Mouse (Mus musculus): ENCODE results near the gene Tbxa2r.

Gene Tbxa2r

GRCm38 (mm10) chr10:81364666-81365065 lies 36.1 kb downstream of the Tbxa2r start:
- DNase-seq (ENCODE audit: low read depth in 1 of 2, low spot score in 2 of 2), result no peak

DNA sequence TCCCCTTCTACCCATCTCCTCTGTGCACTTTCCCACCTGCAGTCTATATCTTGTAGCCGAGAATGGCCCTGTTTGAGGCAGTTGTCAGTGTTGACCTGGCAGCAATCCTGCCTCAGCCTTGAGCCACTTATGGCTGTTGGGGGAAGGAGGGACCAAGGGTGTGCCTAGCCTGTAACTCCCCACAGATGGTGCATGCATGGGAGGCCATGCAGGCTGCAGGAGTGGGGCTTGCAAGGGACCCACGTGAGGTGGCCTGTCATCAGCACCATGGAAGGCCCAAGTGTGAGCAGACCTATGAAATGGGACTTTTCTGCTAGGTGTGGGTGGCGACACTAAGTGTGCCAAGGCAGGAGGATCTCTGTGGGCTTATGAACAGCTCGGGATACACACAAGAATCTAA lies 36.5 kb downstream of the Tbxa2r start:
- no peak for DNase-seq (ENCODE audit: low read depth in 1 of 2, low spot score in 2 of 2)

GRCm38 (mm10) chr10:81365672-81366476 lies 37.3 kb downstream of the Tbxa2r start, which contains the start of gene 4930404N11Rik:
Gene 4930404N11Rik (minus strand): TSS chr10:81365816.
- peak in 1 of 2 experiments; percentile 44 for DNase-seq (ENCODE audit: low read depth in 1 of 2, low spot score in 2 of 2)

DNA sequence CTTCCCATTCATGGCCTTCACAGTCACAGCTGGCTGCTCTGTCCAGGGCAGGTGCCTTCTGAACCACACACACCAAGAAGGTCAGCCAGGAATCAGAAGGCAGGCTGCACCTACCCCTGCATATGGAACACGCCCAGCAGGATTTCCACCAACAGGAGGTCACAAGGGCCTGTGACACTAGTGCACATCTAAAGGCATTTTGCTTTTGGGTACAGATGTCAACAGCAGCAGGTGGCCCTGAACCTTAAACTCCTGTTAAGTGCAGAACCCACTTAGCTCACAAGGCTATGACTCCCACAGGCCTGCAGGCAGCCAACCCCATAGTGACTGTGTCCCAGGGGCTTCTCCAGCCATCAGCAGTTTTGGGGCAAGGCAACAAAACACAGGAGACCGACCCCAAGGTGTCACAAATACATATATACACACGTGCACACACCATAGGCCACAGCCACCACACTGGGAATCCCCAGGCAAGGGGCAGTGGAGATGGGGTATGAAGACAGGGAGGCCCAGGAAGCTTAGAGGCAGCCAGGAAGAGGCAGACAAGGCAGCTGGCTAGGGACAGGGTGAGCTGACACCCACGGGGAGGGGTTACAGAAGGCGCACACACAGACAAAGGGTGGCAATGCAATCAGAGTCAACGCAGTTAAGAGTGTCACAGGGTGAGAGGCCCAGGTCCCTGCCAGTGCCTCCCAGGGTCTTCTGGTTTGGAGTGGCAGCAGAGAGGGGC lies 38.1 kb downstream of the Tbxa2r start:
- no peak for DNase-seq (ENCODE audit: low read depth in 1 of 2, low spot score in 2 of 2)

DNA sequence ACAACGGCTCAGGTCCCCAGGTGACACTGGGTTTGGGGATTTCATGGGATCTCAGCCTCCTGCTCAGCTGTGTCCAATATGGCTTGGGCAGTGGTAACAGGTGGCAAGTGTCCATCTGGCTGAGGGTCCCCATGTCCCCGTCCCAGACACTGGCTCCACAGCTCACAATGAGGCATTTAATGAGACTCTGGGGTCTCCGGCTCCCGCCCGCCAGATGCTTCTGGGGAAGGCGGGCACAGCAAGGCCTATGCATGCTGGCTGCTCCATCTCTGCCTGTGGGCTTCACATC lies 38.6 kb downstream of the Tbxa2r start:
- DNase-seq (ENCODE audit: low read depth in 1 of 2, low spot score in 2 of 2), result no peak

DNA sequence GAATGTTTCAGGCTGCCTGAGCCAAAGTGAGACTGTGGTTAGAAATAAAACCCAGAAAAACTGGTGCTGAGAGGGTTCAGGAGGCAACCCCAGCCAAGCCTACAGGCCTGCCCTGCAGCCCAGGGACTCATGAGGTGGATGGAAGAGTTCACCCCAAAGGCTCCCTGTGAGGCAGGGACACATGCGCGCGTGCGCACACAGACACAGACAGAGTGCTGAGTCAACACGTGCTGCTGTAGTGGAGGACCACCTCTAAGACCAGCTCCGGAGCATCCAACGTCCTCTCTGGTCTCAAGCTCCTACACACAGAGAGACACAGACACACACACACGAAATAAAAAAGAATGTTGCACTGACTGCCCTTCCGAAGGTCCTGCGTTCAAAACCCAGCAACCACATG lies 46.8 kb downstream of the Tbxa2r start:
- no peak for DNase-seq (ENCODE audit: low read depth in 1 of 2, low spot score in 2 of 2)

DNA sequence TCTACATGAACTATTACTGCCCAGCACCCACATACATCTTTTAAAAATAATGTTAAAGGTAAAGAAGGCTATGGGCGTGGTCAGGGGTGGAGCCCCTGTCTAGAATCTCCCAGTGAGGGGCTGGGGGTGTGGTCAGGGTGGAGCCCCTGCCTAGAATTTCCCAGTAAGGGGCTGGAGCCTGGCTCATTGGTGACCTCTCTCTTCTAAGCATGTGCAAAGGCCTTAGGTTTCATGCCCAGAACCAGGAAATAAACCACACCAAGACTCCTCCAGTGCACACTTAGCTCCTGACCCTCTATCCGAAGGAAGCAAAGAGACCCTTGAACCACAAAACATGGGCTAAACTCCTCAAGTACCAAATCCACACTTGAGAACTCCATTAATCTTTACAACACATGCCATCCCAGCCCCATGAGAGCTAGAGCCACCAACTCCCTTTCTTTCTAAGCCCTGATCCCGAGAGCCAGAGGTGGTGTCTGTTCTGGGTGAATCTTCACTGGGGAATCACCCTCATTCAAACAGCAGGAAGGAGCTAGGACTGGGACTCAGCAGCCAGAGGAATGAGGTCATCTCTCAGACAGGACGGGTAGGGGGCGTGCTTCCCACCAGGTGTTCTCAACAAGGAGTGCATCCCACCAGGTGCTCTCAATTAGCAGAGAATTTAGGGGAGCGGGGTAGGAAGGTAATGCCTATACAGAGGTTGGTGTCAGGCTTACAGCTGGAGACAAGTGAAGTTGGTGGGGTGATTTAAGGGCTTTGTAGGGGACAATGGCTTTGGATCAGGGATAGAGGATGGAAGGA lies 48.2 kb downstream of the Tbxa2r start:
- DNase-seq (ENCODE audit: low read depth in 1 of 2, low spot score in 2 of 2), result no peak

DNA sequence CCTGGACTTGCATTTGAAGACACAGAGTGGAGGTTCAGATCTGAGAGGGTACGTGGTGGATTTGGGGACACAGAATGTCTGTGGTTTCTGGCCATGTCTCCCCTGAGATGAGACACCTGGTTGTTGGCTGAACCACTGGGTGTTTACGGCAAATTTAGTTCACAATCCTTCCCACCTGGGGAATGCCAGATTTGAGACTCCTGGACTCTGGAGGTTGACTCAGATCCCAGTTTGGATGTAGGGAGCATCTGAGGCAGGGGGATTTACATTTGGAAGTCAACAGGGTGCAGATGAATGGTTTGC lies 48.8 kb downstream of the Tbxa2r start:
- no peak for DNase-seq (ENCODE audit: low read depth in 1 of 2, low spot score in 2 of 2)

- no peak for DNase-seq (ENCODE audit: low read depth in 1 of 2, low spot score in 2 of 2)
Measured at GRCm38 (mm10) chr10:81377793-81378552, 49.4 kb downstream of the Tbxa2r start, which contains the start of gene Fzr1. Gene Fzr1 (minus strand): TSS chr10:81378516.

DNA sequence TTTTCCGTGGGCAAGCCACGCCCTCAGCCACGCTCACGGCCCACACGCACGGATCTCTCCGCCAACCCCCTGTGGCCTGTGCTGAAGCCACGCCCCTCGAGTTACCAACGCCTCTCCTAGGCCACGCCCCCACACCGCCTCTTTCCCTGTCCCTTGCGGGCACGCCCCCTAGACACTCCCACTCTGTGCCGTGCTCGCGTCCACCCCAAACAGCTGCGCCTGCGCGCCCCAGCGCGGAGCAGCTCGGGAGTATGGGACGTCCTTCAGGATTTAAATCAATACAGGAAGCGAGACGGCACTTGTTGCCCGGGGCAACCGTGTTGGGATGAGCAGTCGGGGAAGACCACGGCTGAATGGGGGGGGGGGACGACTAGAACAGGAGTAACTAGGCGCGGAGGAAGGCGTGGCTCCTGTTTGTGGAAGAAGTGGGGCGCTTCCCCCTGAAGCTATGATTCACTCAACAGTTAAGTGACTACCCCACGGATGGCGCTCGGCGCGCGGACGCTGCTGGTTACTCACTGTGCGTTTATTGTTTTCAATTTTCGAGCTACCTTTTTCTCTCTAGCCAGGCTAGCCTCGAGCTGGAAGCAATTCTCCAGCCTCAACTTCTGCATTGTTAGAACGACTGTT lies 50.1 kb downstream of the Tbxa2r start:
- DNase-seq (ENCODE audit: low read depth in 1 of 2, low spot score in 2 of 2), result peak; percentile 100

- DNase-seq (ENCODE audit: low read depth in 1 of 2, low spot score in 2 of 2), result no peak
Measured at GRCm38 (mm10) chr10:81379183-81379553, 50.6 kb downstream of the Tbxa2r start.

DNA sequence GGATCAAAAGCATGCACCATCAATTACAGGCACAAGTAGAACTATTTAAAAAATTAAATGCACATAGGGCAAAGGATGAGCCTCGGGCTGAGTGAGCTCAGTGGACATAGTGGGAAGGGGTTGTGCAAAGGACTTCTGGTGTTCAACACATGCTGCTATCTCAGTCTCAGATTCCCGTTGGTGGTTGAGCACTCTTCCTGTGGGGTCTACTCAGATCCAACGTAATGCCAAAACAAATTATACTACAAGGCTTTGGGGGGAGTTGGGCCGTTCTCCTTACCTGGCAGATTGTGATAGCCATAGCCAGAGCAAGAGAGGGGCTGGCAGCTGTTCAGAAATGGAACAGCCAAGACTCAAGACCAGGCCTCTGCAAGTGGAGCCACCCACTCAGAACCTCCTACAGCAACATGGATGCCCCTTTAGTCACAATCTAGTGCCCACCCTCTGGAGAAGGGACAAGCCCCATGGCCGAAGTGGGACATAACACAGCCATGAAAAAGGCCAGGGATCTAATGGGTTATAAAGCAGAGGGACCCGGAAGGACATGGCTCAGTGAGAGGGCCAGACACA lies 51.4 kb downstream of the Tbxa2r start:
- DNase-seq (ENCODE audit: low read depth in 1 of 2, low spot score in 2 of 2), result no peak

DNA sequence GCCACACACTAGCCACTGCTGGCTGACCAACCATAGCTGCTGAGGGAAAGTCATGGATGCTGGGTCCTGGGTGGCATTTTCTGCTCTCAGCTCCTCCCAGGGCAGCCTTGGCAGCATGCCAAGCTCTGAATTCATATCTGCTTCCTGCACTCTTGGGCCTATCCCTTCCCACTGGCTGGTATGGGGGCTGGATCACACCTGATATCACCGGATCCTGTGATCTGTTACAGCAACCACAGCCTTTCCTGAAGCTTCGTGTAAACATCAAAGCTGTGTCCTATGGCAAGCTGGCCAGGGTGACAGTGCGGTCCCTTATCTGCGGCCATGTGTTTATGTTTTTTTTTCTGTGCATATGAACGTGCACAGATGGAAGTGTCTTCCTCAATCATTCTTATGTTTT lies 53.5 kb downstream of the Tbxa2r start:
- DNase-seq (ENCODE audit: low read depth in 1 of 2, low spot score in 2 of 2), result no peak

GRCm38 (mm10) chr10:81383802-81384604 lies 55.5 kb downstream of the Tbxa2r start, which contains the start of the genes Dohh and Gm48551:
Gene Dohh (plus strand): TSS chr10:81384428.
Gene Gm48551 (plus strand): TSS chr10:81384466.
- peak; percentile 96 to 97 for DNase-seq (ENCODE audit: low read depth in 1 of 2, low spot score in 2 of 2)

DNA sequence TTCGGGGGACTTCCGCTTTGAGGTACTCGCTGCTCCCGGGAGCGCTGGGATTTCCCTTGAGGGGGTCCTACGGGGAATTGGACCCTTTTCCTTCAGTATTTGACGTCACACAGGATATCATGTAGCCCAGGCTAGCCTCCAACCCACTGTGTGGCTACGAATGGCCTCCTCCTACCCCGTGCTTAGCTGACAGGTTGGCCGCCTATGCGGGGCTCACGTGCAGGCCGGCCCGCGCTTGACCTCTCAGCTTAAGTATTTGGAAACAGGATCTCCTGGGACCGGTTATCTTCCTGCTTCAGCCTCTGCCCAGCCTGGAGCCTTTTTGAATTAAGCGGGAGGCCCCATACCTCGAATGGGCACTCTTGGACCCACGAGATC lies 56.1 kb downstream of the Tbxa2r start:
- no peak for DNase-seq (ENCODE audit: low read depth in 1 of 2, low spot score in 2 of 2)
